Mouse (Mus musculus) lung, adult 2 months (tissue): ENCODE results near the gene Nup205.
"Not testable (repeated sequence)": the region's sequence is repeated elsewhere in the genome, so short reads cannot be mapped to it uniquely, and the experiment has no call there.

Experiments used
- CTCF ChIP-seq: fragments of 200-500 bp; IDR thresholded peaks from 2 replicates; pipeline ENCODE4 v1.5.1; 2011; ENCODE audit warnings: mild to moderate bottlenecking, low read length, control low read depth; ENCODE audit not compliant: insufficient read depth
- POLR2A ChIP-seq: fragments of 200-500 bp; IDR thresholded peaks from 2 replicates; pipeline ENCODE4 v1.6.1; 2011; ENCODE audit warnings: low read depth, mild to moderate bottlenecking, control low read depth, low read length, borderline replicate concordance; ENCODE audit errors: extremely low read depth

GRCm38 (mm10) chr6:35179299-35179698 lies 2.1 kb downstream of the Nup205 start:
- TF ChIP-seq POLR2A, CTCF: not testable (repeated sequence)
